Mouse (Mus musculus) heart, adult 2 months (tissue): ENCODE results near the gene Lpar5.

Experiments used
- CTCF ChIP-seq: fragments of 200-600 bp; IDR thresholded peaks from 2 replicates; pipeline ENCODE4 v1.8.1; 2022; ENCODE audit warnings: antibody characterized with exemption, mild to moderate bottlenecking, moderate library complexity
- EP300 ChIP-seq: fragments of 200-500 bp; IDR thresholded peaks from 2 replicates; pipeline ENCODE4 v1.6.1; 2011; ENCODE audit warnings: low read depth, low read length, control low read depth; ENCODE audit not compliant: insufficient read depth

- TF ChIP-seq EP300 (no peak), CTCF (peak; percentile 57)
Observed at GRCm38 (mm10) chr6:125051237-125051636, 16.5 kb upstream of the Lpar5 start.
